Mouse (Mus musculus) kidney, adult 9 months (tissue): ENCODE measurements around the gene Pigs.

Source experiments
- DNase-seq: peaks from one replicate; pipeline ENCODE4 v3.0.0; 2022

Pigs gene

DNA sequence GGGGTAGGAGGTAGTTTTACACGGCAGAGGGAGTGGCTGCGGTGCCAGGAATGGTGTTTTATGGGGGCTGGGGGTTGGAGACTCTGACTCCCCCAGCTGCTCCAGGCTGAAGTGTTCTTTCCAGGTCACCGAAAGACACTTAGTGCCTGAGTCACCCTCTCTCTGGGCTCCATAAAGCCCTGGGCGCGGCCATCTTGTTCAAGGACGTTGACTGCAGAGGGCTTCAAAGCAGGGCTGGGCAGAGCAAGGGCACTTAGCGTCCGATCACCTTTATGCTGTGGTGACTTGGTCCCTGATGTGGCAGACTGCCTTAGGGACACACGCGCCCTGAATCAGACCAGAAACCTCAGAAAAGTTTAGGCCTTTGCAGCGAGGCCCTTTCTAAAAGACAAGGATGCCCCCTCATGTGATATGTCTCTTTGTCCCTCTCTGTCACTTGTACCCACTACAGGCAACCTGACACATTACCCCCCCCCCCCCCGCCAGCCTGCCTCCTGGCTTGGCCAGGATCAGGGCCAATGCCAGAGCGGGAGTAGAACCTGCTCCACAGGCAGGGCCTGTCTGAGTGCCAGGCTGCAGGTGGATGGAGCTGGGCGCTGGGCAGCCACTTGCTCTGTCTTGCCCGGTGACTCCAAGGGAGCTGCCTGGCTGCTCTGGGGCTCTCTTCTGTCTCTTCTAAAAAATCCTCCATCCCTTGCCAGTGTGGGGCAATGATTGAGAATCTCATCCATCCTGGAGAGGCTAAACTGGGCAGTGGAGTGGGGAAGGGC lies 39.4 kb downstream of the Pigs start:
- no peak for DNase-seq

GRCm38 (mm10) chr11:78370389-78370788 lies 42.2 kb downstream of the Pigs start:
- DNase-seq, result no peak

- no peak for DNase-seq
Observed at GRCm38 (mm10) chr11:78371711-78372110, 43.5 kb downstream of the Pigs start.

DNA sequence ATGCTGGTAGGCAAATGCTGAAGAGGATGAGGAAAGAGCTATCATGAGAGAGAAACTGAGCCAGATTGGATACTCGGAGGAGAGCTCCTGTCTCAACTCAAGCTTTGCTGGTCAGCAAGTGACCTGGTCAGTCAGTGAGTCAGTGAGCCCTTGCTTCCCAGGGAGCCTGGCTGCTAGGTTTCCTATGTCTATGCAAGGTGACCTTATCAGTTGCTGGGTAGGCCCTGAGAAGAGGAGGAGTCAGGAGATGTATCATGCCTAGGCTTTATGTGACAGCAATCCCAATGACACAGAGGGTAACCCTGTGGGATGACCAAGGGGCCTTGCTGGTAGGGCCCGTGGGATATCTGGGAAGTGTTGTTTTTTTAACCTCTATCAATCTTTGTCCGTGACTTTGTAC lies 44.0 kb downstream of the Pigs start:
- no peak for DNase-seq

DNA sequence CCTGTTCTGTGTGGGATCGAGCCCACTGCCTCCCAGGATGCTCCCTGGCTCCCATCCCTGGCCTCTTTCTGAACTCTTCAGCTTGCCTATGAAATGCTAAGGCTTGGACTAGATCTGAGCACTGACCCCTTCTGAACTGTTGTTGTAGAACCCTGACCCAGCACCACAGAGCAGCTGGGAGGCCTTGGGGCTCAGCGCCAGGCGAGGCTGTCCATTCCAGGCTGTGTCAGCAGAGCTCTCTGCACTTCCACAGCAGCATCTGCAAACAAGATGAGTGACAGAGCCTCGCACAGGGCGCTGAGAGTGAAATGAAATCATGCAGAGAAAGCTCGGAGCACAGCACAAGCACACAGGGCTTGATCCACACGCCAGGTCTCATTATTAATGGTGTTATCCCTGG lies 44.4 kb downstream of the Pigs start:
- DNase-seq, result peak; percentile 48

GRCm38 (mm10) chr11:78374147-78374546 lies 45.9 kb downstream of the Pigs start:
- peak; percentile 13 for DNase-seq

DNA sequence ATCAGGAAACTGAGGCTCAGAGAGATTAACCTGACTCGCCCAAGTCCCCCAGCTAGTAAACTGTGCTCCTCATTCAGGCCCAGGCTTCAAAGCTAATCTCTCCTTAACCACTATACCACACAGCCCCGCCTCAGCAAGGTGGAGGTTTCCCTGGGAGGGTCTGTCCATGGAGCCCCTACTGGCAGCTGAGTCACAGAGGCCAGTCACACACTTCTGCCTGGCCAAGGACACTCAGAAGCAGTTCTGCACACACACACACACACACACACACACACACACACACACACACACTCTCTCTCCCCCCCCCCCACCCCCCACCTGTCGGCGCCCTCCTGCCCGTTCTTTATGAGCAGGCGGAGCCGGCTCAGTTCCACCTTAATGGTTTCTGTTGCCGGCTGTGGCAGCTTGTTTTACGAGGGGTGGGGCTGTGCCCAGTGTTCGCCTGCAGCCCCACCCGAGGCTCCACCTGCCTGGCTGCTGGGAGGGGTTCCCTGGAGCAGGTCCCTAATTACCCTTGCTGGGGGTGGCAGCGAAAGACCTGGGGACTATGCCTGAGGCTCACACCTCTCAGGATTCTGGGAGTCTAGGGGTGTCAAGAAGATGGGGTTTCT lies 49.4 kb downstream of the Pigs start:
- DNase-seq, result no peak

DNA sequence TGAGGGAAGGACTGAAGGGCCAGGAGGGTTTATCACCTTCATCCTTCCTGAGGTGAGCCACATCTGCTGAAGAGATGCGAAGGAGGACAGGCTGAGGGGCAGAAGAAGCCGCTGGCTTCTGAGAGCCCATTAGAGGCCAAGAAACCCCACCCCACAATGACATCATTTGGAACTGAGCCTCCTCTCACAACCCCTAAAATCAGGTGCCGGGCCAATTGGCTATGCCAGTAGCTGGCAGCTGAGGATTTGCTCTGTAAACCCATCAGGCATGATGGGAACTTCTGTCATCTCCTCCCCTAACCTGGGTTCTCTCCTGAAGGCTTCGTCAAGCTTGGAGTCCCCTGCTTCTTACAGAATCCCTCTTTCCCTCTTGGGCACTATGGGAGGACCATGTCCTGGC lies 52.1 kb downstream of the Pigs start:
- DNase-seq, result no peak

DNA sequence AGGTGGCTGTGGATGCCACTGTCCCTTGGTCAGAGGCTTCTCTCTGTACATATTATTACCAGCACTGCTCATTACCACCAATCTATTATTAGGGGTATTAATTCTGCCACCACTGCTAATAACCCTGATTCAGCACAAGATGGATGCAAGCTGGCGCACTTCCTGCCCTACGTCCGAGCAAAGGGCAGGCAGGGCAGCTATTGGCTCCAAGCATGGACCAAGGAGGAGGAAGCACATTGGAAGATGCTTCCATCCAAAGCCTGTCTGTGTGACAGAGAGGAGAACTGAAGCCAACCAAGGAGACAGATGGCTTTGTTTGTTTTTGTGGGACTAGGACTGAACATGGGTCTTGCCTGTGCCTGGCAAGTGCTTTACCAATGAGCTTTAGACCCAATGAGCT lies 52.8 kb downstream of the Pigs start:
- no peak for DNase-seq

DNA sequence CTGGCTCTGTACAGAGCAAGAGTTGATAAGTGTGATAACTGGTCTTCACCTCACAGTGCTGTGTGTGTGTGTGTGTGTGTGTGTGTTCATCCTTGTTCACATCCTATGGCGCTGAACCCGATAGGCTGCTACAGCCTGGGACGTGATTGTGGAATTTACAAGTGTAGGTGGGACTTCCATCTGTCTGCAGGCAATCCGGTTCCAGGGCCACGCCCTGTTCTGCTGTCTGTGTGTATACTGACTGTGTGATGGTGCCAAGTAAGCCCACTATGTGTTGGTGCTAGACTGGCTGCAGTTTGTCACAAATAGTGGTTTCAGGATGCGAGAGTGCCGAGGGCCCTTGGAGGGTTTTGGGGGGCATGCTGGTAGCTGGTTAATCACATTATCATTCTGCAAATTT lies 54.1 kb downstream of the Pigs start:
- DNase-seq, result no peak

DNA sequence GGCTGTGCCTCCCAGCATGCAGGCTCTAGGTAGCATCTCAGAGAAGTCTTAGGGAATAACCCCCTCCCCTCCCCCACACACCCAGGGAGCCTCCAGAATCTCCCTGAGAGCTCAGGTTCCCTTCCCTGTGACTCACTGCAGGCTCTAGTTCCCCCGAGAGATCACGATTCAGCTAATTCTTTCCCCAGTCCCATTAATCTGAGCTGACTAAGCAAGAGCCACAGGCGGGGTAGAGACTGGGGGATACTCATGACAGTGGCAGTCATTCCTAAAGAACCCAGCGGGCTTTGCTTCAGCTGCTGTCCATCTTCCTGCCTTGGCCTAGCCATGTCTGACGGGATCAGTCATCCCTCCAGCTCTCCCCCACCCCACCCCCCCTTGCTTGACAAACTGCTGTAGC lies 54.5 kb downstream of the Pigs start:
- DNase-seq, result no peak

DNA sequence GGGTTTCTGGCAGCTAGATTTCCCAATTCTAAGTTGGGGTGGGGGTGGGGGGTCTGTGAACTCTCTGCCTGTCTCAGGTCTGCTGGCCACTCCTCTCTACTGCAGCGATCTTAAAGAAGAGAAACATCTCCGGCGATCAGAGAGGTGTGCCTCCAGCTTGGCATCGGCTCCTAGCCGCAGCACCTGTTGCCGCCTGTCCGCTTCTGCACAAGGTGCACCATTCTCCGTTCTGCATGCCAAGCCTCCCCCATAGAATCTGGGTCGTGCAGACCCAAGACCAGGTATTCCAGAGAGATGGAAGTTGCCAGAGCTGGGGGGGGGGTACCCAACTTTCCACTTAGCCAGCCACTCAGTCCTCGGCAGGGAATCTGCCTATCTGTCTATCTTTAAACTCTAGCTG lies 57.6 kb downstream of the Pigs start:
- no peak for DNase-seq

DNA sequence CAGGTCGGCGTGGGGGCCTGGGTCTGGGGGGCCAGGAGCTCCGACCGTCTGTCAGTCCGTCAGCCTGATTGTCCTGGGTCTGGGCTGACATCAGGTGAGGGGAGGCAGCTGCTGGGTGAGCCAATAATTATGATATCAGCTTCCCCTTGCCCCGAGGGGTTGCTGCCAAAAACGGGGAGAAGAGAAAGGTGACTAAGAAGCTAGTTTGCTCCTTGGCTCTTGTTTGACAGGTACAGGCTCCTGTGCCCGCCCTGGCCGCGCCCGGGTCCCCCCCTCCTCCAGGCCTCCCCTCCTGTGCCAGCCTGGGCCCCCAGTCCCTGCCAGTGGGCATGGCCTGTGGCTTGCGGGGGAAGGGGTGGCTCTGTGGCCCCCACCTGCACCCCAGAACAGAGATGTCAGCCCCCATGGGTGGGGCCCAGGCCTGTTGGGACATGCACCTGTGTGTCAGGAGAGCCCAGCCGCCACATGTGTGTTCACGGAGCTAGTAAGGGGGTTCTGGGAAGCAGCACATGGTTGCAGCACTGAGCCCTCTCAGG lies 58.4 kb downstream of the Pigs start, which contains the start of gene Foxn1:
Gene Foxn1 (minus strand): TSS at position 51 of the 536 bp plus-strand sequence.
- DNase-seq, result no peak
